In the genomic region with DNA sequence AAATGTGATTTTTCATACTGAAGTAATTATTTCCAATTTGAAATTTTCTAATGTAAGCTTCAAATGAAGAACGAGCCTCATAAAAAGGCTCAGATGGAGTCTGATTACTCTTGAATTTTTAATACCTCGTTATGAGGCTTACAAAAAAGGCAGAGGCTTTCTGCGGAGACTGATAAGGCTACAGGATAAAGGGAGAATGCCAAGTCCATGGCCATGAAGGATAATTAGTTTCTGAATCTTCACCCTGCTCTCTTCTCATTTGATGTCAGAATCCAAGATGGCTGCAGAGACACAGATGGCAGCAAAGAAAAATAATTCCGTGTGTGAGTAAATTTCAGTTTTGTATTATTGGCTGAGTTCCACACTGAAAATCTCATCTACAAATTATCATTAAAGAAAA, we compare ENCODE assay signal across 21 mouse cellular contexts.
"Had no signal": no experiment of that assay in that cellular context is flagged by ENCODE, and none has a peak within 500 bp of the region (broad histone marks: within the 10 kb centered on the region; RNA-seq: fewer than 3 reads in every experiment).

No protein-coding gene starts in this region.

- H3K4me2 ChIP-seq: limb, embryonic 12.5 days; limb, embryonic 15.5 days; liver, embryonic 11.5 days; lung, embryonic 14.5 days; neural tube, embryonic 12.5 days had no signal

- H3K27me3 ChIP-seq: limb, embryonic 12.5 days; limb, embryonic 15.5 days; neural tube, embryonic 12.5 days had no signal

- H3K27ac ChIP-seq: limb, embryonic 12.5 days; limb, embryonic 15.5 days; liver, embryonic 14.5 days; macrophage; neural tube, embryonic 12.5 days; stomach, postnatal 0 days had no signal

- ATAC-seq: inflammation-experienced regulatory T-cells, adult 6 months; intestine, embryonic 16.5 days; liver, postnatal 0 days; lung, postnatal 0 days had no signal

- H3K9ac ChIP-seq: limb, embryonic 12.5 days; limb, embryonic 15.5 days; liver, embryonic 14.5 days; liver, postnatal 0 days; lung, embryonic 14.5 days; neural tube, embryonic 12.5 days had no signal

- H3K9me3 ChIP-seq: limb, embryonic 12.5 days; limb, embryonic 15.5 days; neural tube, embryonic 12.5 days had no signal

- H3K4me1 ChIP-seq: limb, embryonic 12.5 days; limb, embryonic 15.5 days; neural tube, embryonic 12.5 days had no signal

- DNase-seq: kidney, adult 18-20 months; kidney, adult 9 months; kidney, postnatal 14 days; kidney, postnatal 4 days; left cerebral cortex, postnatal 4 days; liver, postnatal 0 days; lung, embryonic 14.5 days; right cerebral cortex, adult 18-20 months; right cerebral cortex, postnatal 14 days; right cerebral cortex, postnatal 4 days; thymus, postnatal 25 days had no signal

- H3K36me3 ChIP-seq: limb, embryonic 12.5 days; limb, embryonic 15.5 days; neural tube, embryonic 12.5 days had no signal

- H3K4me3 ChIP-seq: limb, embryonic 12.5 days; limb, embryonic 15.5 days; neural tube, embryonic 12.5 days had no signal
